Mouse (Mus musculus) lung, adult 2 months (tissue): ENCODE measurements around the gene Slc7a5. TPM values are rescaled to one million over a fixed set of nuclear protein-coding genes. Genes with fewer than 3 reads are reported as not detected.

Experiments used
- DNase-seq: peaks from one replicate; pipeline ENCODE4 v3.0.0; 2022
- H3K4me1 ChIP-seq: fragments of 200-500 bp; 2 replicates; pipeline ENCODE4 v1.6.1; 2011; ENCODE audit warnings: low read length; ENCODE audit not compliant: control insufficient read depth, insufficient read depth
- H3K4me3 ChIP-seq: fragments of 200-500 bp; replicated peaks from 2 replicates; pipeline ENCODE3; 2011; ENCODE audit warnings: low read depth, mild to moderate bottlenecking, control low read depth, low read length; ENCODE audit errors: extremely low read depth
- CTCF ChIP-seq: fragments of 200-500 bp; IDR thresholded peaks from 2 replicates; pipeline ENCODE4 v1.5.1; 2011; ENCODE audit warnings: mild to moderate bottlenecking, low read length, control low read depth; ENCODE audit not compliant: insufficient read depth
- POLR2A ChIP-seq: fragments of 200-500 bp; IDR thresholded peaks from 2 replicates; pipeline ENCODE4 v1.6.1; 2011; ENCODE audit warnings: low read depth, mild to moderate bottlenecking, control low read depth, low read length, borderline replicate concordance; ENCODE audit errors: extremely low read depth
- WGBS: fragments of 180-500 bp; shearing (Covaris S2); methylation state at CpG from one replicate; pipeline ENCODE4 v1.1.7; 2018; 5-methylcytosine and 5-hydroxymethylcytosine counted together
- polyA plus RNA-seq: library from polyadenylated mRNA; depleted of rRNA; stranded (reverse); fragments of >200 nt; gene quantifications from 2 replicates; pipeline ENCODE4 v1.2.3, GENCODE M21; 2012

The Slc7a5 gene
- polyA plus RNA-seq, 1 experiment = 12.1 TPM

DNA sequence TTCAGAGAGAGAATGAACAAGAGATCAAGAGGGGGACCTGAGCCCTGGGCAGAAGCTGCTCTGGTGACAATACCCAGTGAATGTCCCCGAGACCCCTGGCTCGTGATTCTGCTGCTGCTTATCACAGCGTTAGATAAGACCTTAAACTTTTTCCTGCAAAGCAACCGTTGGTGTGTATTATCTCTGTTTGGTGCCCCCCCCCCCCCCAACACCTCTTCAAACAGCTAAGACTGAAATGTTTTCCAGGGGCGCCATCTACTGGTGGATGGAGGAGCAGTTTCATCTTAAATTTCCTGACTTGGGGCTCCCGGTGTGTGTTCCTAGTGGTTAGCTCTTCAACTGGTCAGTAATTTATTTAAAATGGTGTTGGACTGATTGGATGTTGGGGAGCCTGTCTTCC, 2.2 kb upstream of the Slc7a5 start:
- Histone ChIP-seq H3K4me1 (peaks cover 6% of the 10 kb centered on the region; the same call in 1 of the 2 replicates), H3K4me3 (no peak overlapping the region)
- TF ChIP-seq POLR2A (no peak), CTCF (0 out of 2 replicates have a peak, but pooled peaks have one; percentile 12)
- peak; percentile 65 for DNase-seq
- WGBS = 3% methylated on average over 6 of the region's 6 CpGs

GRCm38 (mm10) chr8:121909148-121909541, 1.7 kb upstream of the Slc7a5 start:
- H3K4me3 ChIP-seq = no peak overlapping the region
- no peak for TF ChIP-seq CTCF
- no peak for TF ChIP-seq POLR2A
- peaks cover 6% of the 10 kb centered on the region; the same call in 1 of the 2 replicates for H3K4me1 ChIP-seq
- DNase-seq = no peak
- 48% methylated on average over 8 of the region's 8 CpGs for WGBS

GRCm38 (mm10) chr8:121908378-121909147, 1.1 kb upstream of the Slc7a5 start:
- TF ChIP-seq CTCF = no peak
- TF ChIP-seq POLR2A = no peak
- 41% methylated on average over 8 of the region's 8 CpGs for WGBS
- H3K4me1 ChIP-seq = peaks cover 6% of the 10 kb centered on the region; the same call in 1 of the 2 replicates
- no peak for DNase-seq
- no peak overlapping the region for H3K4me3 ChIP-seq

DNA sequence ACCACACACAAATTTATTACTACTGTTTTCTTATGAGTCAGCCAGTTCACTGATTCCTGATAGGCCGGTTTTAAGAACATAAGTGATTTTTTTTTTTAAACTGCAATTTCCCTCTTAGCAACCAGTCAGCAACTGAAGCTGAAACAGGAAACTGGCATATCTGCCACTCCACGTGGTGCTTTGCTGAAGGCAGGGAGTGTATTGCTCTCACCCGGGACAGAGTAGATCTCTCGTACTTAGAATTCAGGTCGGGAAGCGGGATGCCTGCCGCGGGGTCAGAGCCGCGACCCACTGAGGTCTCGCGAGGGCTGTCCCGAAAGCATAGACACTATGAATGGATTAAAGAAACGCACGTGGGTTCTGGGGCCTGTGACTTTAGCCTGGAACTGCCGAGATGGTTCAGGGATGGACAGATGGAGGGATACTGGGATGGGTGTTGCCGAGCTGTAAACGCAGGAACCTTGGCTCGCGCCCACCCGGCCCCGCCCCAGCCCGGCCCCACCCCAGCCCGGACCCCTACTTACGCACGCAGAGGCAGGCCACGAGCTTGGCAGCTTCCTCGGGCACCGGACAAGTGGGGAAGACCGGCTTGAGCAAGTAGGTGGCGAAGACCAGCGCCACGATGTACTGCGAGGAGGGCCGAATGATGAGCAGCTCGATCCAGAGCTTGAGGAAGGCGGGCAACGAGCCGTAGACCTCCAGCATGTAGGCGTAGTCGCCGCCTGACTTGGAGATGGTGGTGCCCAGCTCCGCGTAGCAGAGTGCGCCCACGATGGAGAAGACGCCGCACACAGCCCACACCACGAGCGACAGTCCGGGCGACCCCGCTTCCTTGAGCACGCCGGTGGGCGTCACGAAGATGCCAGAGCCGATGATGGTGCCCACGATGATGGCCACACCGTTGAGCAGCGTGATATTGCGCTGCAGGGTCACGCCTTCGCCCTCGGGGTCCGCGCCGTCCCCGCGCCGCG, 667 bp downstream of the Slc7a5 start:
- DNase-seq = peak; percentile 20
- peak overlapping the region; percentile 76 for H3K4me3 ChIP-seq
- TF ChIP-seq CTCF = no peak
- under 1% methylated on average over 72 of the region's 72 CpGs for WGBS
- H3K4me1 ChIP-seq = peaks cover 6% of the 10 kb centered on the region; the same call in 1 of the 2 replicates

DNA sequence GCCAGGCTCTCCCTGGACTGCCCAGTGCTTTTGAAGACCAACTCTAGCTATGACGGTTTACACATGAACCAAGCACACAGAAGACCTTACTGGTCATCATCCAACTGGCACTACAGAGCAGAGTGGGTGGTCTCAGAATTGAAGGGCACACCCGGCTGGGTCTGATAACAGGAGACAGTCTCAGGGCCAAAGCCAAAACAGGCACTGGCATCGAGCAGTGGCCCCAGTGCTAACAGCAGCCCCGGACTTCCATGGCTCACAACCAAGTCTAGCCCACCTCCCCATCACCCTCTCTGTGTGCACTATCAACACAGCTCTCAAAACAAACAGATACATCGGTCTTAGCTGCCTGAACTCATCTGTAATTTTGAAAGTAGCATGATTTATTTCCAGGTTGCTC, 1.6 kb downstream of the Slc7a5 start:
- WGBS = 32% methylated on average over 5 of the region's 5 CpGs
- no peak for DNase-seq
- H3K4me1 ChIP-seq = peaks cover 6% of the 10 kb centered on the region; the same call in 1 of the 2 replicates
- TF ChIP-seq CTCF (no peak), POLR2A (no peak)
- peak overlapping the region; percentile 3 for H3K4me3 ChIP-seq

DNA sequence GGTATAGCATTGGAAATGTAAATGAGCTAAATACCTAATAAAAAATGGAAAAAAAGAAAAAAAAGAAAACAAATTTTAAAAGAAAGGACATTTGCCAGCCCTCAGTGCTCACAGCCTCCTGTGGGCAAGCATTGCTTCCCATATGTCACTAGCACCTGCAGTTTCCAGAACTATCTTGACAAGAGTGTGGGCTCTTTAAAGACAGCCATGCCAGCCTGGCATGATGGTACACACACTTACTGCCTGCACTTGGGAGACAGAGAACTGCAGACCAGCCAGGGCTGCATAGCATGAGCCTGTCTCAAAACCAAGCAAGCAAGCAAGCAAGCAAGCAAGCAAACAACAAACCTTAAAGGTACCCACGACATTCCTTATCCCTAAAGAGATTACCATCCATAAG, 2.1 kb downstream of the Slc7a5 start:
- WGBS = 47% methylated on average over 1 of the region's 1 CpGs
- no peak for DNase-seq
- Histone ChIP-seq H3K4me1 (peaks cover 6% of the 10 kb centered on the region; the same call in 1 of the 2 replicates), H3K4me3 (peak overlapping the region; percentile 3)
- TF ChIP-seq POLR2A (no peak), CTCF (no peak)

DNA sequence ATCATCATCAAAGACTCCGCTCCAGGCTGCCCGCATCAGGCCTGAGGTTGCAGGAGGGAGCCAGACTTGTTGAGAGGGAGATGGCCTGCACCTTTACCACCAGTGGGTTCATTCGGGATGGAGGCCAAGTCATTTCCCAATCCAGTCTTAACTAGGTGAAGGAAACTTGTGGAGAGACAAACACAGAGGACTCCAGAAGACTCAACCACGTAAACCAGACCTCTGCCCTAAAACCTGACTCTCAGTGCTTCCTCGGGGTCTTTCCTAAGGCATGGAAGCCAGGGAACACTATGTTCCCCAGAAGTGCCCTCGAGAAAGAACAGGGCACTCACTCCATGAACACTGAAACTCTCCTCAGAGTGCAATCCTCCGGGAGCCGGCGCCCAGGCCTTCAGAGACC, 2.5 kb downstream of the Slc7a5 start:
- Histone ChIP-seq H3K4me1 (peaks cover 6% of the 10 kb centered on the region; the same call in 1 of the 2 replicates), H3K4me3 (no peak overlapping the region)
- no peak for TF ChIP-seq CTCF
- TF ChIP-seq POLR2A = no peak
- no peak for DNase-seq
- WGBS = 71% methylated on average over 9 of the region's 9 CpGs

DNA sequence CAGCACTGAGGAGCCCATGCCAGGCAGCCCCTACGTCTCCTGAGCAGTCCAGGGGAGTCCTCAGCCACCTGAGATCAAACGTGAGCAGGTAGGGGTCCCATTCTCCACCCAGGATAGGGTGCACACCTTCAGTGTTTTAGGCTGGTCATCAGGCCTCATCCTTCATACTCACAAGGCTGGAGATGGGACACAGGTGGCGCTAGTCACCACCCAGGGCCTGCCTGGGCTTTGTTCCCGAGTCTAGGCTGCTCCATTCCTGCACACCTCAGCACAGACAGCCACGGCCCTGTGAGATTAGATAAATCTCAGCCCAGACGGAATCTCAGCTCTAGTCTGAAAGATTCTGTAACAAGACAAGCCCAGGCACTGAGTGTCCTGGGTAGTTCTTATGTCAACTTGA, 3.5 kb downstream of the Slc7a5 start:
- no peak for DNase-seq
- H3K4me1 ChIP-seq = peaks cover 6% of the 10 kb centered on the region; the same call in 1 of the 2 replicates
- H3K4me3 ChIP-seq = no peak overlapping the region
- TF ChIP-seq POLR2A = no peak
- TF ChIP-seq CTCF = no peak
- 69% methylated on average over 6 of the region's 6 CpGs for WGBS

DNA sequence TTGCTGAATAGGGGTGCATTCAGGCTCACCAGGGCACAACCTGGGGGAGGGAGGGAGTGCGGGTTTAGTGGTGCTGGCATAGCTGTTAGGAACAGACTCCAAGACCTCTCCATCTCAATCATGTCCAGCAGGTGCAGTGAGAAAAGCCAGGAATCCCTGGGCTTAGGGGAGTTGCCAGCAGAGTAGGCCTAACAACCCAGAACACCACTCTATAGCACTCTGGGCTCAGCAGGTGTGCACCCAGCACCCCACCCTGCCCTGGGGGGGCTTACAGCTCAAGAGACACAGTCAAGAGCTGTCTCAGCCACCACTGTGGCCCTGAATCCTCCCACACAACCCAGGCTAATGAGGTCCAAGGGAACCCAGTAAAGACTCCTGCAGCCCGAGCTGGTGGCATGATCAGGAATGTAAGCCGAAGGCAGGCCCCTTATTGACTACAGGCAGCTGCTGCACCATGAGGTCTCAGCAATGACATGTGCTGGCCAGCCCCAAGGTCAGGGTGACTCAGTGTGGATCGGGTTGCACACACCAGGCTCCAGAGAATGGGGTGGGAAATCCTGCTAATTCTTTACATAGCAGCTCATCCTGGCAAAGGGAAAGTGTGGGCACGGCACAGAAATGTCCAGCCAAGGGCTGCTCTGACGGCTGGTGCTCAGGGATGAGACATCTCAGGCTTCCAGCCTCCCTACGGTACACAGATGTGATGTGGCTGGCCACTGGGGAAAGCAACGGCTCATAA, 5.8 kb downstream of the Slc7a5 start:
- DNase-seq = no peak
- Histone ChIP-seq H3K4me1 (peaks cover 3% of the 10 kb centered on the region; the same call in 1 of the 2 replicates), H3K4me3 (no peak overlapping the region)
- TF ChIP-seq CTCF (no peak), POLR2A (no peak)
- 65% methylated on average over 8 of the region's 8 CpGs for WGBS
